ENCODE assay signal across 16 mouse cellular contexts in the genomic region with DNA sequence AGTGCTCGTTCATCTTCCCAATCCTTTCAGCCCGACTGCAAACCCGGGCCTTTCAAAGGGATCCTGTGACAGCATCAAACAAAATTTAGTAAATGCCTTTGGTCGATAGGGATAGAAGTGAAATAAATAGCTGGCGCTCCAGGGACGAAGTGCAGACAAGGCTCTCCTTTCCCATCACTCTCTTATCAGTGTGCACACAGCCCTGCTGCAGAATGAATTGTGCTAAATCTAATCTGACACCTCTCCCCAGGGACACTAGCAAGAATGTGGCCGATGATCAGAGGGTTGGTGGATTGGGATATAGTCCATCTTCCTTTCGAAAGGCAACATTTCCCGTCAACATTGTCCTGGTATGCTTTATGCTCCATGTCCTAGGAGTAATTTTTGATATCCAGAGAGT.
A peak's percentile ranks its signal among the peaks of the same experiment; 100 is the strongest.
DNase-seq lines count a peak whose midpoint lies in the region; ATAC-seq and TF ChIP-seq lines count a peak whose summit lies in the region.
"Had no signal": no experiment of that assay in that cellular context is flagged by ENCODE, and none has a peak within 500 bp of the region (broad histone marks: within the 10 kb centered on the region; RNA-seq: fewer than 3 reads in every experiment).

No protein-coding gene starts in this region.

- peak; percentile 46; the same call in 1 of the 2 replicates for ATAC-seq in heart, embryonic 11.5 days (replicated peaks; ENCODE audit: insufficient number of reproducible peaks, low FRiP score, low TSS enrichment)
- ATAC-seq in kidney, postnatal 0 days (replicated peaks; ENCODE audit: low FRiP score, low read depth) = no peak
- no peak for ATAC-seq in kidney, embryonic 16.5 days (ENCODE audit: low FRiP score, low TSS enrichment)
- ATAC-seq in hindbrain, postnatal 0 days = no peak
- no peak for ATAC-seq in liver, postnatal 0 days
- ATAC-seq: liver, embryonic 12.5 days had no signal

- no peaks in the 10 kb centered on the region for H3K4me1 ChIP-seq in heart, embryonic 11.5 days (ENCODE audit: control insufficient read depth, insufficient read depth, low read length)
- H3K4me1 ChIP-seq in kidney, postnatal 0 days (replicated peaks; ENCODE audit: insufficient read depth, low read length) = no peaks in the 10 kb centered on the region
- no peaks in the 10 kb centered on the region for H3K4me1 ChIP-seq in kidney, embryonic 16.5 days (ENCODE audit: insufficient read depth, low read length)
- H3K4me1 ChIP-seq in hindbrain, postnatal 0 days (ENCODE audit: insufficient read depth, low read length) = no peaks in the 10 kb centered on the region
- no peaks in the 10 kb centered on the region for H3K4me1 ChIP-seq in liver, postnatal 0 days (ENCODE audit: insufficient read depth)
- H3K4me1 ChIP-seq: liver, embryonic 12.5 days had no signal

- TF ChIP-seq CTCF in kidney, postnatal 0 days (IDR thresholded peaks at IDR 0.05; ENCODE audit: low read depth) = no peak
- TF ChIP-seq CTCF in hindbrain, postnatal 0 days (IDR thresholded peaks at IDR 0.05; ENCODE audit: low read depth) = no peak
- TF ChIP-seq CTCF in layer of hippocampus, adult 2 months (conservative IDR thresholded peaks at IDR 0.05) = no peak
- no peak for TF ChIP-seq CTCF in liver, postnatal 0 days (IDR thresholded peaks at IDR 0.05; ENCODE audit: low read depth)

- TF ChIP-seq EP300 in liver, postnatal 0 days (IDR thresholded peaks at IDR 0.05; ENCODE audit: low read depth) = no peak

- no peak overlapping the region for H3K27ac ChIP-seq in heart, embryonic 11.5 days (ENCODE audit: low read depth, low read length)
- H3K27ac ChIP-seq in kidney, postnatal 0 days = no peak overlapping the region
- no peak overlapping the region for H3K27ac ChIP-seq in kidney, embryonic 16.5 days (ENCODE audit: low read length)
- no peak overlapping the region for H3K27ac ChIP-seq in hindbrain, postnatal 0 days
- H3K27ac ChIP-seq in layer of hippocampus, adult 2 months = no peak overlapping the region
- H3K27ac ChIP-seq in liver, postnatal 0 days (ENCODE audit: low read depth) = no peak overlapping the region
- H3K27ac ChIP-seq: liver, embryonic 12.5 days had no signal

- no peaks in the 10 kb centered on the region for H3K36me3 ChIP-seq in heart, embryonic 11.5 days (ENCODE audit: control insufficient read depth, insufficient read depth, low read length)
- no peaks in the 10 kb centered on the region for H3K36me3 ChIP-seq in kidney, postnatal 0 days (ENCODE audit: insufficient read depth, low read length)
- no peaks in the 10 kb centered on the region for H3K36me3 ChIP-seq in kidney, embryonic 16.5 days (ENCODE audit: insufficient read depth, low read length)
- H3K36me3 ChIP-seq in hindbrain, postnatal 0 days (ENCODE audit: insufficient read depth, low read length) = no peaks in the 10 kb centered on the region
- no peaks in the 10 kb centered on the region for H3K36me3 ChIP-seq in liver, postnatal 0 days (replicated peaks; ENCODE audit: insufficient read depth, low read length)
- H3K36me3 ChIP-seq: liver, embryonic 12.5 days had no signal

- peak overlapping the region; percentile 17; the same call in 1 of the 2 replicates for H3K4me2 ChIP-seq in heart, embryonic 11.5 days
- H3K4me2 ChIP-seq in kidney, postnatal 0 days (ENCODE audit: low read length) = no peak overlapping the region
- no peak overlapping the region for H3K4me2 ChIP-seq in kidney, embryonic 16.5 days (replicated peaks; ENCODE audit: low read depth, low read length)
- H3K4me2 ChIP-seq in hindbrain, postnatal 0 days (ENCODE audit: low read depth, low read length) = no peak overlapping the region
- no peak overlapping the region for H3K4me2 ChIP-seq in liver, postnatal 0 days (ENCODE audit: low read depth, low read length)
- H3K4me2 ChIP-seq: liver, embryonic 12.5 days had no signal

- no peak overlapping the region for H3K4me3 ChIP-seq in heart, embryonic 11.5 days (ENCODE audit: low read depth, low read length)
- no peak overlapping the region for H3K4me3 ChIP-seq in kidney, postnatal 0 days (replicated peaks; ENCODE audit: low read depth, low read length)
- no peak overlapping the region for H3K4me3 ChIP-seq in kidney, embryonic 16.5 days (ENCODE audit: low read length)
- no peak overlapping the region for H3K4me3 ChIP-seq in hindbrain, postnatal 0 days (ENCODE audit: low read length)
- no peak overlapping the region for H3K4me3 ChIP-seq in layer of hippocampus, adult 2 months
- H3K4me3 ChIP-seq in liver, postnatal 0 days (ENCODE audit: low read depth, low read length) = no peak overlapping the region
- H3K4me3 ChIP-seq: liver, embryonic 12.5 days had no signal

- H3K9me3 ChIP-seq in heart, embryonic 11.5 days (replicated peaks; ENCODE audit: control insufficient read depth, low read length) = no peaks in the 10 kb centered on the region
- no peaks in the 10 kb centered on the region for H3K9me3 ChIP-seq in kidney, postnatal 0 days (replicated peaks; ENCODE audit: low read length)
- no peaks in the 10 kb centered on the region for H3K9me3 ChIP-seq in kidney, embryonic 16.5 days (ENCODE audit: low read length)
- H3K9me3 ChIP-seq in hindbrain, postnatal 0 days (ENCODE audit: low read length) = no peaks in the 10 kb centered on the region
- H3K9me3 ChIP-seq in liver, postnatal 0 days (ENCODE audit: low read length) = no peaks in the 10 kb centered on the region
- H3K9me3 ChIP-seq: liver, embryonic 12.5 days had no signal

- no peak overlapping the region for H3K9ac ChIP-seq in heart, embryonic 11.5 days (ENCODE audit: low read depth, low read length)
- H3K9ac ChIP-seq in kidney, postnatal 0 days (ENCODE audit: low read depth, low read length) = no peak overlapping the region
- H3K9ac ChIP-seq in kidney, embryonic 16.5 days (replicated peaks; ENCODE audit: low read length) = no peak overlapping the region
- no peak overlapping the region for H3K9ac ChIP-seq in hindbrain, postnatal 0 days (replicated peaks; ENCODE audit: low read length)
- no peak overlapping the region for H3K9ac ChIP-seq in liver, postnatal 0 days (replicated peaks)
- H3K9ac ChIP-seq: liver, embryonic 12.5 days had no signal

- no peak for DNase-seq in heart, adult 11 months
- DNase-seq in kidney, postnatal 0 days (ENCODE audit: low spot score) = peak; percentile 4
- peak; percentile 45 for DNase-seq in hindbrain, postnatal 0 days (ENCODE audit: low spot score)
- peak; percentile 73 for DNase-seq in retina, embryonic 14.5 days (ENCODE audit: low spot score)
- no peak for DNase-seq in layer of hippocampus, adult 2 months (ENCODE audit: low spot score in 2 of 2)
- no peak for DNase-seq in liver, postnatal 0 days
- DNase-seq: adrenal gland, adult 8-10 months; cerebellum, postnatal 25 days; gastrocnemius, postnatal 36 days; kidney, postnatal 10 days; lung, postnatal 36 days; right cerebral cortex, postnatal 25 days; thymus, adult 18-20 months had no signal

- 20% methylated on average over 9 of the region's 9 CpGs for WGBS in heart, embryonic 11.5 days (ENCODE audit: insufficient replicate concordance)
- 63% methylated on average over 9 of the region's 9 CpGs for WGBS in kidney, postnatal 0 days
- 66% methylated on average over 9 of the region's 9 CpGs for WGBS in kidney, embryonic 16.5 days
- WGBS in hindbrain, postnatal 0 days = 47% methylated on average over 9 of the region's 9 CpGs
- 64% methylated on average over 9 of the region's 9 CpGs for WGBS in liver, postnatal 0 days (ENCODE audit: insufficient replicate concordance)

- H3K27me3 ChIP-seq in heart, embryonic 11.5 days (ENCODE audit: control insufficient read depth, insufficient read depth, low read length) = no peaks in the 10 kb centered on the region
- H3K27me3 ChIP-seq in kidney, postnatal 0 days (ENCODE audit: insufficient read depth, low read length) = no peaks in the 10 kb centered on the region
- no peaks in the 10 kb centered on the region for H3K27me3 ChIP-seq in kidney, embryonic 16.5 days (ENCODE audit: insufficient read depth, low read length)
- no peaks in the 10 kb centered on the region for H3K27me3 ChIP-seq in hindbrain, postnatal 0 days (ENCODE audit: insufficient read depth, low read length)
- no peaks in the 10 kb centered on the region for H3K27me3 ChIP-seq in liver, postnatal 0 days (ENCODE audit: insufficient read depth, low read length)
- H3K27me3 ChIP-seq: liver, embryonic 12.5 days had no signal

Comparison
In these comparisons a context has a peak if more than half of its experiments do, and no peak if none do; other contexts are left out.
1. DNase-seq: peak in kidney, postnatal 0 days (single experiment), hindbrain, postnatal 0 days (single experiment) and retina, embryonic 14.5 days (single experiment); none in heart, adult 11 months (single experiment), layer of hippocampus, adult 2 months (0 of 2) and liver, postnatal 0 days (single experiment).